Mouse (Mus musculus): Measurements from ENCODE around the gene Ccdc88b. TPM values are rescaled to one million over a fixed set of nuclear protein-coding genes. Genes with fewer than 3 reads are reported as not detected.

The Ccdc88b gene
- 0.83 and 1.3 TPM in 2 replicates for polyA plus RNA-seq (2015; fragmentation: Nextera tagmentation; extraction: Ambion mirVana)

GRCm38 (mm10) chr19:6858031-6858430 is at the start of gene Ccdc88b:
Gene Ccdc88b (minus strand): TSS chr19:6858211.

GRCm38 (mm10) chr19:6840475-6841291 is 17.3 kb downstream of the Ccdc88b start, which contains the start of gene Rps6ka4:
Gene Rps6ka4 (minus strand): TSS chr19:6840636.

Small RNAs within 50 kb of the gene (microRNA-seq; reads per million reads assigned to microRNA genes)
- not detected for gene Mir5046

Other genes starting within 250 kb of the Ccdc88b start
- gene Rps6ka4, start 17.6 kb downstream of the Ccdc88b start, polyA plus RNA-seq (2015; fragmentation: Nextera tagmentation; extraction: Ambion mirVana), result 40.3 and 43.7 TPM in 2 replicates
- 77.8 and 79.0 TPM in 2 replicates for gene Trmt112, start 51.5 kb upstream of the Ccdc88b start, polyA plus RNA-seq (2015; fragmentation: Nextera tagmentation; extraction: Ambion mirVana)
- gene Prdx5, start 51.9 kb upstream of the Ccdc88b start, polyA plus RNA-seq (2015; fragmentation: Nextera tagmentation; extraction: Ambion mirVana), result 550 and 643 TPM in 2 replicates
- gene Esrra, start 63.6 kb upstream of the Ccdc88b start, polyA plus RNA-seq (2015; fragmentation: Nextera tagmentation; extraction: Ambion mirVana), result 14.4 and 16.9 TPM in 2 replicates
- 2.5 and 3.3 TPM in 2 replicates for gene Catsperz, start 67.2 kb upstream of the Ccdc88b start, polyA plus RNA-seq (2015; fragmentation: Nextera tagmentation; extraction: Ambion mirVana)
- gene Kcnk4, start 76.3 kb upstream of the Ccdc88b start, polyA plus RNA-seq (2015; fragmentation: Nextera tagmentation; extraction: Ambion mirVana), result 0.44 and 0.81 TPM in 2 replicates
- 67.7 and 73.8 TPM in 2 replicates for gene Bad, start 83.7 kb upstream of the Ccdc88b start, polyA plus RNA-seq (2015; fragmentation: Nextera tagmentation; extraction: Ambion mirVana)
- gene Gpr137, start 84.3 kb upstream of the Ccdc88b start, polyA plus RNA-seq (2015; fragmentation: Nextera tagmentation; extraction: Ambion mirVana), result 23.7 and 24.3 TPM in 2 replicates
- gene Ppp1r14b, start 116.8 kb upstream of the Ccdc88b start, polyA plus RNA-seq (2015; fragmentation: Nextera tagmentation; extraction: Ambion mirVana), result 81.0 and 92.9 TPM in 2 replicates
- gene Plcb3, start 118.3 kb upstream of the Ccdc88b start, polyA plus RNA-seq (2015; fragmentation: Nextera tagmentation; extraction: Ambion mirVana), result 31.8 TPM in 2 replicates
- gene Fkbp2, start 122.3 kb upstream of the Ccdc88b start, polyA plus RNA-seq (2015; fragmentation: Nextera tagmentation; extraction: Ambion mirVana), result 74.7 and 85.4 TPM in 2 replicates
- gene Vegfb, start 129.4 kb upstream of the Ccdc88b start, polyA plus RNA-seq (2015; fragmentation: Nextera tagmentation; extraction: Ambion mirVana), result 34.4 and 38.7 TPM in 2 replicates
- 26.6 and 32.5 TPM in 2 replicates for gene Dnajc4, start 134.4 kb upstream of the Ccdc88b start, polyA plus RNA-seq (2015; fragmentation: Nextera tagmentation; extraction: Ambion mirVana)
- 17.2 and 19.9 TPM in 2 replicates for gene Nudt22, start 137.9 kb upstream of the Ccdc88b start, polyA plus RNA-seq (2015; fragmentation: Nextera tagmentation; extraction: Ambion mirVana)
- 10.9 and 11.3 TPM in 2 replicates for gene Trpt1, start 137.9 kb upstream of the Ccdc88b start, polyA plus RNA-seq (2015; fragmentation: Nextera tagmentation; extraction: Ambion mirVana)
- 7.1 and 19.9 TPM in 2 replicates for gene Fermt3, start 161.3 kb upstream of the Ccdc88b start, polyA plus RNA-seq (2015; fragmentation: Nextera tagmentation; extraction: Ambion mirVana)
- 79.0 and 85.8 TPM in 2 replicates for gene Stip1, start 181.8 kb upstream of the Ccdc88b start, polyA plus RNA-seq (2015; fragmentation: Nextera tagmentation; extraction: Ambion mirVana)
- gene Macrod1, start 198.6 kb upstream of the Ccdc88b start, polyA plus RNA-seq (2015; fragmentation: Nextera tagmentation; extraction: Ambion mirVana), result 5.4 and 6.9 TPM in 2 replicates
- 0.68 and 0.73 TPM in 2 replicates for gene Flrt1, start 247.5 kb upstream of the Ccdc88b start, polyA plus RNA-seq (2015; fragmentation: Nextera tagmentation; extraction: Ambion mirVana)

All from urinary bladder, postnatal 0 days (tissue).